Mouse (Mus musculus): Measurements from ENCODE around the gene Snap91.

- TF ChIP-seq CTCF (IDR thresholded peaks at IDR 0.05; ENCODE audit: insufficient read depth, low read length) (no peak), POLR2A (IDR thresholded peaks at IDR 0.05; ENCODE audit: borderline replicate concordance, extremely low read depth, low read depth, low read length) (no peak)
Measured at GRCm38 (mm10) chr9:86925688-86926087, 45.2 kb upstream of the Snap91 start.
